Mouse (Mus musculus): ENCODE data around the gene Aldh2. TPM values are rescaled to one million over a fixed set of nuclear protein-coding genes. Genes with fewer than 3 reads are reported as not detected.

Aldh2 gene
- polyA plus RNA-seq, 1 experiment from 2014 or later: 68.4 TPM

- Histone ChIP-seq H3K4me2 (replicated peaks; ENCODE audit: low read depth, low read length) (no peak overlapping the region), H3K9me3 (ENCODE audit: control insufficient read depth, low read depth, low read length) (no peaks in the 10 kb centered on the region), H3K4me3 (ENCODE audit: low read depth, low read length) (no peak overlapping the region), H3K4me1 (ENCODE audit: control insufficient read depth, insufficient read depth, low read length) (peaks cover 6% of the 10 kb centered on the region), H3K9ac (replicated peaks; ENCODE audit: low read depth, low read length) (no peak overlapping the region), H3K27ac (ENCODE audit: low read length) (no peak overlapping the region), H3K27me3 (ENCODE audit: control insufficient read depth, insufficient read depth, low read length) (no peaks in the 10 kb centered on the region), H3K36me3 (ENCODE audit: control insufficient read depth, insufficient read depth, low read length) (no peaks in the 10 kb centered on the region)
- 86% methylated on average over 7 of the region's 7 CpGs for WGBS
- no peak for ATAC-seq (ENCODE audit: insufficient number of reproducible peaks, insufficient read depth, low FRiP score, low read depth)
Observed at GRCm38 (mm10) chr5:121549196-121549595, 44.4 kb downstream of the Aldh2 start.

DNA sequence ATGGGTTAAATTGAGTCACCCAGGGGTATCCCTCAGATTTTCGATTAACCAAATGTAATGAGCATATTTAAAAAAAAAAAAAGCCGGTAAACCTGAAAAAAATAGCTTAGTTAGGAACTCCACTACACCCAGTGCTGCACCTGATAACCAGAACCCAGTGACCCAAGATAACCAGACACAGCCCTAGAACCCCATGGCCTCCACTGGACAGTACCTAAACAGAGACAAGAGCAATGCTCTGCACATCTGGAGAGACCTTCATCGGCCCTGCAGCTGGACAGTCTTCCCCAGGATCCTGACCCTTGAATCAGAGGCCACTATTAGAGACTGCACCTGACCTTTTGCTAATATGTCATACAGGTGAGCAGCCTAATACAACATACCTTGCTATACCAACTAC lies 46.5 kb downstream of the Aldh2 start:
- Histone ChIP-seq H3K9me3 (ENCODE audit: control insufficient read depth, low read depth, low read length) (no peaks in the 10 kb centered on the region), H3K9ac (replicated peaks; ENCODE audit: low read depth, low read length) (no peak overlapping the region)

GRCm38 (mm10) chr5:121546530-121546895 lies 47.1 kb downstream of the Aldh2 start:
- ATAC-seq (ENCODE audit: insufficient number of reproducible peaks, insufficient read depth, low FRiP score, low read depth): no peak
- WGBS: 22% methylated on average over 6 of the region's 6 CpGs
- Histone ChIP-seq H3K4me2 (replicated peaks; ENCODE audit: low read depth, low read length) (peak overlapping the region; percentile 52), H3K36me3 (ENCODE audit: control insufficient read depth, insufficient read depth, low read length) (no peaks in the 10 kb centered on the region), H3K9ac (replicated peaks; ENCODE audit: low read depth, low read length) (peak overlapping the region; percentile 99), H3K27ac (ENCODE audit: low read length) (peak overlapping the region; percentile 87; the same call in 1 of the 2 replicates), H3K27me3 (ENCODE audit: control insufficient read depth, insufficient read depth, low read length) (no peaks in the 10 kb centered on the region), H3K9me3 (ENCODE audit: control insufficient read depth, low read depth, low read length) (no peaks in the 10 kb centered on the region), H3K4me1 (ENCODE audit: control insufficient read depth, insufficient read depth, low read length) (peaks cover 10% of the 10 kb centered on the region), H3K4me3 (ENCODE audit: low read depth, low read length) (peak overlapping the region; percentile 100)

More for the DNA sequence above, 46.5 kb downstream of the Aldh2 start:
- no peak for ATAC-seq (ENCODE audit: insufficient number of reproducible peaks, insufficient read depth, low FRiP score, low read depth)
- WGBS: 93% methylated on average over 3 of the region's 3 CpGs
- H3K27me3 ChIP-seq (ENCODE audit: control insufficient read depth, insufficient read depth, low read length): no peaks in the 10 kb centered on the region
- H3K4me1 ChIP-seq (ENCODE audit: control insufficient read depth, insufficient read depth, low read length): peaks cover 10% of the 10 kb centered on the region
- no peak overlapping the region for H3K27ac ChIP-seq (ENCODE audit: low read length)
- H3K4me3 ChIP-seq (ENCODE audit: low read depth, low read length): no peak overlapping the region
- H3K4me2 ChIP-seq (replicated peaks; ENCODE audit: low read depth, low read length): no peak overlapping the region
- H3K36me3 ChIP-seq (ENCODE audit: control insufficient read depth, insufficient read depth, low read length): no peaks in the 10 kb centered on the region

DNA sequence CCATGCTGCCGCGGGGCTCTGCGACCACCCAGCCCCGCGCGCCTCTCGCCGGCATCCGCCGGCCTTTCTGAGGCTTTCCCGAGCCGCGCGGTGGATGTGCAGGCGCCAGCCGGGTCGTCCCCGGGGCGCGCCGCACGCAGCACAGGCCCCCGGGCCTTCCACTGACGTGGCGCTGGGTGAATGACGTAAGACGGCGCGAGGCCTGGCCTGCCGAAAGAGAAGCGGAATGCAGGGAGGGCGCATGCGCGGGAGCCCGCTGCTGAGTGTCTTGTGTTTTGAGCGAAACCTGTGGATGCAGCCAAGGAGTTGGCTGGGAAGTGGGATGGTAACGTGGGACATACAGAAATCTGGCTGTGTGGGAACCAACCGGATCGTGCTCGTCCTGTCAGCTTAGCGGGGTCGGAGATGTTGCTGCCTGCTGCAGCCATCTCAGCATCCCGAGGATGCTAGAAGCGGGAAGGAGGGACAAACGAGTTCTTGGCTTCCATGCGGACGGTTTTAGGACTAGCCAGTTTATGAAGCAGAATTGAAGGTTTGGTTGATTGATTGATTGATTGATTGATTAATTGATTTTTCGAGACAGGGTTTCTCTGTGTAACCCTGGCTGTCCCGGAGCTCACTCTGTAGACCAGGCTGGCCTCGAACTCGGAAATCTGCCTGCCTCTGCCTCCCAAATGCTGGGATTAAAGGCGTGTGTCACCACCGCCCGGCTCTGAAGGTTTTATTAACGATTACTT lies 47.7 kb downstream of the Aldh2 start, which contains the start of gene Mapkapk5:
Gene Mapkapk5 (minus strand): TSS at position 113 of the 737 bp plus-strand sequence.
- H3K36me3 ChIP-seq (ENCODE audit: control insufficient read depth, insufficient read depth, low read length): no peaks in the 10 kb centered on the region
- ATAC-seq (ENCODE audit: insufficient number of reproducible peaks, insufficient read depth, low FRiP score, low read depth): peak; percentile 95
- H3K4me2 ChIP-seq (replicated peaks; ENCODE audit: low read depth, low read length): peak within 1 kb of the TSS; percentile 96
- no peaks in the 10 kb centered on the region for H3K27me3 ChIP-seq (ENCODE audit: control insufficient read depth, insufficient read depth, low read length)
- H3K4me3 ChIP-seq (ENCODE audit: low read depth, low read length): peak within 1 kb of the TSS; percentile 100
- 1% methylated on average over 55 of the region's 55 CpGs for WGBS
- H3K9ac ChIP-seq (replicated peaks; ENCODE audit: low read depth, low read length): peak within 1 kb of the TSS; percentile 99
- peak within 1 kb of the TSS; percentile 87 for H3K27ac ChIP-seq (ENCODE audit: low read length)
- H3K4me1 ChIP-seq (ENCODE audit: control insufficient read depth, insufficient read depth, low read length): peaks cover 10% of the 10 kb centered on the region
- H3K9me3 ChIP-seq (ENCODE audit: control insufficient read depth, low read depth, low read length): no peaks in the 10 kb centered on the region

- Histone ChIP-seq H3K36me3 (ENCODE audit: control insufficient read depth, insufficient read depth, low read length) (no peaks in the 10 kb centered on the region), H3K4me1 (ENCODE audit: control insufficient read depth, insufficient read depth, low read length) (peaks cover 10% of the 10 kb centered on the region), H3K9ac (replicated peaks; ENCODE audit: low read depth, low read length) (peak within 1 kb of the TSS; percentile 99), H3K4me3 (ENCODE audit: low read depth, low read length) (peak within 1 kb of the TSS; percentile 100), H3K27ac (ENCODE audit: low read length) (peak within 1 kb of the TSS; percentile 87), H3K4me2 (replicated peaks; ENCODE audit: low read depth, low read length) (peak within 1 kb of the TSS; percentile 96), H3K9me3 (ENCODE audit: control insufficient read depth, low read depth, low read length) (no peaks in the 10 kb centered on the region), H3K27me3 (ENCODE audit: control insufficient read depth, insufficient read depth, low read length) (no peaks in the 10 kb centered on the region)
- WGBS: 1% methylated on average over 36 of the region's 97 CpGs
- peak; percentile 56 for ATAC-seq (ENCODE audit: insufficient number of reproducible peaks, insufficient read depth, low FRiP score, low read depth)
Observed at GRCm38 (mm10) chr5:121544910-121545792, 48.5 kb downstream of the Aldh2 start, which contains the start of the genes Adam1a and Gm42878. Gene Adam1a (minus strand): TSS chr5:121545482. Gene Gm42878 (minus strand): TSS chr5:121545482.

DNA sequence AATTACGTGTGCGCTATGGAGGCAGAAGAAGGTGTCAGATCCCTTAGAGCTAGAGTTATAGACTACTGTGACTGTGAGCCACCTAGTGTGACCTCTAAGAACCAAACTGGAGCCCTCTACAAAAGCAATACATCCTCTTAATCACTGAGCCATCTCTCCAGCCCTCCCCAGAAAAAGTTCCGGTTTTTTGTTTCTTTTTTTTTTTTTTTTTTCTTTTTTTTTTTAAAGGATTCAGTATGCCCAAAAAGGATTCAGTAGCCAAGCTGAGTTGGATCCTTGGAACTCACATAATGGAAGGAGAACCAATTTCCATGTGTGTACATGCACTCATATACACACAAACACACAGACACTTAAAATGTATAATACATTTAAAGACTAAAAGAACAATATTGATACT lies 50.3 kb downstream of the Aldh2 start:
- 74% methylated on average over 3 of the region's 3 CpGs for WGBS
- peaks cover 10% of the 10 kb centered on the region for H3K4me1 ChIP-seq (ENCODE audit: control insufficient read depth, insufficient read depth, low read length)

DNA sequence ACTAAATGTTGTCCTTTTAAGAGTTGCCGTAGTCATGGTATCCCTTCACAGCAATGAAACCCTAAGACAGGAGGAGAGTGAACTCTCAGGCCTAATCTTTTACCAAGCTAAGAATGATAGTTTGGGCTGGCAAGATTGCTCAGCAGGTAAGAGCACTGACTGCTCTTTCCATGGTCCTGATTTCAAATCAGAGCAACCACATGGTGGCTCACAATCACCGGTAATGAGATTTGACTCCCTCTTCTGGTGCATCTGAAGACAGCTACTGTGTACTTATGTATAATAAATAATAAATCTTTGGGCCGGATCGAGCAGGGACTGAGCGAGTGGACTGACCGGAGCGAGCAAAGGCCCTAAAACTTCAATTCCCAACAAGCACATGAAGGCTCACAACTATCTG lies 52.4 kb downstream of the Aldh2 start:
- WGBS: 81% methylated on average over 7 of the region's 7 CpGs
- H3K27ac ChIP-seq (ENCODE audit: low read length): no peak overlapping the region
- ATAC-seq (ENCODE audit: insufficient number of reproducible peaks, insufficient read depth, low FRiP score, low read depth): no peak
- peaks cover 10% of the 10 kb centered on the region for H3K4me1 ChIP-seq (ENCODE audit: control insufficient read depth, insufficient read depth, low read length)
- peaks cover 11% of the 10 kb centered on the region for H3K36me3 ChIP-seq (ENCODE audit: control insufficient read depth, insufficient read depth, low read length)
- H3K4me3 ChIP-seq (ENCODE audit: low read depth, low read length): no peak overlapping the region
- H3K4me2 ChIP-seq (replicated peaks; ENCODE audit: low read depth, low read length): no peak overlapping the region
- no peaks in the 10 kb centered on the region for H3K9me3 ChIP-seq (ENCODE audit: control insufficient read depth, low read depth, low read length)
- H3K9ac ChIP-seq (replicated peaks; ENCODE audit: low read depth, low read length): no peak overlapping the region
- H3K27me3 ChIP-seq (ENCODE audit: control insufficient read depth, insufficient read depth, low read length): no peaks in the 10 kb centered on the region

More for the DNA sequence above, 50.3 kb downstream of the Aldh2 start:
- no peak overlapping the region for H3K27ac ChIP-seq (ENCODE audit: low read length)
- no peaks in the 10 kb centered on the region for H3K27me3 ChIP-seq (ENCODE audit: control insufficient read depth, insufficient read depth, low read length)
- H3K4me3 ChIP-seq (ENCODE audit: low read depth, low read length): no peak overlapping the region
- H3K36me3 ChIP-seq (ENCODE audit: control insufficient read depth, insufficient read depth, low read length): no peaks in the 10 kb centered on the region; the same call in 1 of the 2 replicates
- no peak overlapping the region for H3K9ac ChIP-seq (replicated peaks; ENCODE audit: low read depth, low read length)
- ATAC-seq (ENCODE audit: insufficient number of reproducible peaks, insufficient read depth, low FRiP score, low read depth): no peak
- no peaks in the 10 kb centered on the region for H3K9me3 ChIP-seq (ENCODE audit: control insufficient read depth, low read depth, low read length)
- no peak overlapping the region for H3K4me2 ChIP-seq (replicated peaks; ENCODE audit: low read depth, low read length)

DNA sequence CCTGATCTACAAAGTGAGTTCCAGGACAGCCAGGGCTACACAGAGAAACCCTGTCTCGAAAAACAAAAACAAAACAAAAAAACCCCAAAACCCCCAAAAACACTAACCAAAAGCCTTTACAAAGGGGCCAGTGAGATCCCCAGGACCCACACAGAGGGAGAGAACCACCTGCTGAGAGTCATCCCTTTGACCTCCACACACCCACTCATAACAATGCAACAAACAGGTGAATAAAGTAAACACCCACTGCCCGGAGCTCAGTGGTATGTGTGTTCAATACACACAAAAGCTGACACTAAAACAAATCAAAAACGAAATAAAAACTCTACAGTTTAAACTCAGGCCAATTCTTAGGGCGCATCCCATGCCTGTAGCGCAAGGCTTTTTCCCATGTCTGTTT lies 53.6 kb downstream of the Aldh2 start:
- no peak overlapping the region for H3K4me2 ChIP-seq (replicated peaks; ENCODE audit: low read depth, low read length)
- no peaks in the 10 kb centered on the region for H3K27me3 ChIP-seq (ENCODE audit: control insufficient read depth, insufficient read depth, low read length)
- peaks cover 10% of the 10 kb centered on the region for H3K4me1 ChIP-seq (ENCODE audit: control insufficient read depth, insufficient read depth, low read length)
- no peaks in the 10 kb centered on the region for H3K9me3 ChIP-seq (ENCODE audit: control insufficient read depth, low read depth, low read length)
- H3K4me3 ChIP-seq (ENCODE audit: low read depth, low read length): no peak overlapping the region
- H3K36me3 ChIP-seq (ENCODE audit: control insufficient read depth, insufficient read depth, low read length): peaks cover 22% of the 10 kb centered on the region
- no peak for ATAC-seq (ENCODE audit: insufficient number of reproducible peaks, insufficient read depth, low FRiP score, low read depth)
- H3K27ac ChIP-seq (ENCODE audit: low read length): no peak overlapping the region
- no peak overlapping the region for H3K9ac ChIP-seq (replicated peaks; ENCODE audit: low read depth, low read length)
- 90% methylated on average over 5 of the region's 5 CpGs for WGBS
